Mouse (Mus musculus) hindbrain, embryonic 14.5 days (tissue): ENCODE data around the gene Acat3. TPM values are rescaled to one million over a fixed set of nuclear protein-coding genes. Genes with fewer than 3 reads are reported as not detected.
"Not testable (repeated sequence)": the region's sequence is repeated elsewhere in the genome, so short reads cannot be mapped to it uniquely, and the experiment has no call there.

ENCODE experiments used
- ATAC-seq: fragments of 200-750 bp; cut with Nextera tagmentation; 2 replicates; pipeline ENCODE4 v1.8.0; 2017; ENCODE audit warnings: moderate number of reproducible peaks, mild to moderate bottlenecking, moderate TSS enrichment, moderate library complexity; ENCODE audit not compliant: low FRiP score
- DNase-seq: peaks from one replicate; pipeline ENCODE4 v3.0.0-alpha.2; 2015; ENCODE audit warnings: low spot score
- H3K27ac ChIP-seq: fragments of 300-500 bp; sonication (generic); 2 replicates; pipeline ENCODE4 v1.5.1; 2014; ENCODE audit warnings: mild to moderate bottlenecking, moderate library complexity
- H3K27me3 ChIP-seq: fragments of 300-500 bp; sonication (generic); 2 replicates; pipeline ENCODE4 v1.6.1; 2014; ENCODE audit warnings: mild to moderate bottlenecking, low read length, mixed read lengths; ENCODE audit not compliant: control insufficient read depth, insufficient read depth
- H3K36me3 ChIP-seq: fragments of 300-500 bp; sonication (generic); replicated peaks from 2 replicates; pipeline ENCODE4 v1.6.1; 2014; ENCODE audit not compliant: control insufficient read depth, insufficient read depth
- H3K4me1 ChIP-seq: fragments of 300-500 bp; sonication (generic); replicated peaks from 2 replicates; pipeline ENCODE4 v1.6.1; 2014; ENCODE audit warnings: antibody characterized with exemption, low read length, mixed read lengths; ENCODE audit not compliant: control insufficient read depth, insufficient read depth
- H3K4me2 ChIP-seq: fragments of 300-500 bp; sonication (generic); replicated peaks from 2 replicates; pipeline ENCODE4 v1.6.1; 2014; ENCODE audit warnings: mild to moderate bottlenecking, moderate library complexity
- H3K4me3 ChIP-seq: fragments of 300-500 bp; sonication (generic); replicated peaks from 2 replicates; pipeline ENCODE4 v1.5.1; 2014; ENCODE audit warnings: mild to moderate bottlenecking, low read length
- H3K9ac ChIP-seq: fragments of 300-500 bp; sonication (generic); 2 replicates; pipeline ENCODE4 v1.6.1; 2014
- H3K9me3 ChIP-seq: fragments of 300-500 bp; sonication (generic); 2 replicates; pipeline ENCODE4 v1.6.1; 2016; ENCODE audit warnings: low read length; ENCODE audit not compliant: control insufficient read depth
- WGBS: fragments of 180-500 bp; shearing (Covaris S2); extraction: QIAGEN DNeasy Blood & Tissue Kit; methylation state at CpG from one replicate; pipeline ENCODE4 v1.1.7; 2014; 5-methylcytosine and 5-hydroxymethylcytosine counted together
- polyA plus RNA-seq: library from polyadenylated mRNA; unstranded; fragments of >200 nt; fragmentation: Nextera tagmentation; extraction: Ambion mirVana; gene quantifications from 2 replicates; pipeline ENCODE4 v1.2.1, GENCODE M21; 2014

Acat3 gene
- polyA plus RNA-seq, 1 experiment from 2014 or later: 0.52 TPM

DNA sequence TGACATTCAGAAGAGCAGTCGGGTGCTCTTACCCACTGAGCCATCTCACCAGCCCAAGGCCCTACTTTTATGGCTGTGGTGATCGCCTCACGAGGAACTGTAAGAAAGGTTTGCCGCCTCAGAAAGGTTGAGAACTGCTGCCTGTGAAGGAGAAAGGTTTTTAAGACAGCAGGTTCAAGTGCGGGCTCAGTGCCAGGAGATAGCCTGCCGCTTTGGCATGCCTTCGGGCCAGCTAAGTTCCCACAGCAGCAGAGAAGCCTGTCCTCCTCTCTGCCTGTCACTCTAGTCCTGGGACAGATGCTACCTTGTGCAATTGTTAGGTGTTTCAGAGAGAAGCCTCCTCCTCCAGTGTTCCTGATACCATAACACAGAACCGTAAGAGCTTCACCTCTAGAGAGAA is 16.3 kb upstream of the Acat3 start:
- H3K9me3 ChIP-seq: no peaks in the 10 kb centered on the region
- no peak overlapping the region for H3K4me2 ChIP-seq
- ATAC-seq (no peak), DNase-seq (no peak)
- 89% methylated on average over 8 of the region's 8 CpGs for WGBS
- H3K4me3 ChIP-seq: no peak overlapping the region
- no peak overlapping the region for H3K9ac ChIP-seq
- H3K27ac ChIP-seq: no peak overlapping the region
- H3K36me3 ChIP-seq: peaks cover 41% of the 10 kb centered on the region
- H3K4me1 ChIP-seq: peaks cover 10% of the 10 kb centered on the region
- H3K27me3 ChIP-seq: no peaks in the 10 kb centered on the region

DNA sequence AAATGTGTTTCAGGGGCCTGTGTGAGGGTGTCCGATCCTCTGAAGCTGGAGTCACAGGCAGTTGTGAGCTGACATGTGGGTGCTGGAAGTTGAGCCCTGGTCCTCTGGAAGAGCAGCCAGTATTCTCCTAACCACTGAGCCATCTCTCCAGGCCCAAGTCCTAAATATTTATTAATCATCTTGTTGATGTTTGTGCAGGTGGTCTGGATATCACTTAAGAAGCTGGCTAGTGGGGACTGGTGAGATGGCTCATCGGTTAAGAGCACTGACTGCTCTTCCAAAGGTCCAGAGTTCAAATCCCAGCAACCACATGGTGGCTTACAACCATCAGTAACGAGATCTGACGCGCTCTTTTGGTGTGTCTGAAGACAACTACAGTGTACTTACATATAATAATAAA is 9.3 kb upstream of the Acat3 start:
- H3K27me3 ChIP-seq: no peaks in the 10 kb centered on the region
- no peak overlapping the region for H3K27ac ChIP-seq
- no peak overlapping the region for H3K9ac ChIP-seq
- no peaks in the 10 kb centered on the region for H3K9me3 ChIP-seq
- DNase-seq: no peak
- no peak overlapping the region for H3K4me3 ChIP-seq
- no peak for ATAC-seq
- H3K4me2 ChIP-seq: no peak overlapping the region
- WGBS: 99% methylated on average over 5 of the region's 5 CpGs
- no peaks in the 10 kb centered on the region for H3K4me1 ChIP-seq
- H3K36me3 ChIP-seq: peaks cover 74% of the 10 kb centered on the region

- H3K4me2 ChIP-seq: no peak overlapping the region
- H3K9ac ChIP-seq: no peak overlapping the region
- H3K4me3 ChIP-seq: no peak overlapping the region
- no peak overlapping the region for H3K27ac ChIP-seq
- H3K36me3 ChIP-seq: peaks cover 55% of the 10 kb centered on the region
- 95% methylated on average over 6 of the region's 6 CpGs for WGBS
- no peak for ATAC-seq
- DNase-seq: no peak
- H3K27me3 ChIP-seq: no peaks in the 10 kb centered on the region
- H3K4me1 ChIP-seq: no peaks in the 10 kb centered on the region; the same call in 1 of the 2 replicates
- no peaks in the 10 kb centered on the region for H3K9me3 ChIP-seq
These were observed 2.2 kb upstream of the Acat3 start for GRCm38 (mm10) chr17:12942459-12943162.

DNA sequence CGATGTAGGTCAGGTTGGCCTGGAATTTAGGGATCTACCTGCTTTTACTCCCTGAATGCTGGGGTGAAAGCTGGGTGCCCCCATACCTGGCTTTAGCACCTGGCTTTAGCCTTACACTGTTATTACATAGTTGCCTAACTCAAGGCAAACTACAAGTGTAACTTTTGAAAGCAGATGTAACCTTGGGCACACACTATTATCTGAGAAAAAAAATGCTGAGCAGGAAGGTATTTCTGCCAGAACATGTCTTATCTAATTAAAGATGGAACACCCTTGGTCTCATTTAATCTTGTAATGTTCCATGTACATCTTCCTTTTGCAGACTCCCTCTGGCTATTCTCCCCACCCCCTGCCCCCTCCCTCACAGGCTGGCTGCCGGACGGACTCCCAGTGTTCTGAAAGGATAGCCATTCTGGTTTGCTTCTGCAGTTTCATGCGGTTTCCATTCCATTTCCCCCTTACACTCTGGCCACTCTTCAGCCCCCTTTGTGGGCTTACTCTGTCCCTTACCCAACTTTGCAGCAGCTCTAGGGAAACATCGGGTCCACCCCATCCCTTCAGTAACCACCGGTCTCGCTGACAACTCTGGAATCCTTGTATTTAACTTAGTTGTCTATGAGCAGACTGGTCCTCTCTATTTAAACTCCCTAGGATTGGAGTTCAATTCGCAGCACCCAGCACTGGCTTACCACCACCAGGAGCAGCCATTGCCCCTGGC is 1.3 kb upstream of the Acat3 start:
- Histone ChIP-seq H3K27ac (no peak overlapping the region), H3K9me3 (no peaks in the 10 kb centered on the region), H3K4me3 (no peak overlapping the region), H3K36me3 (peaks cover 50% of the 10 kb centered on the region), H3K4me2 (no peak overlapping the region), H3K9ac (no peak overlapping the region), H3K27me3 (no peaks in the 10 kb centered on the region), H3K4me1 (no peaks in the 10 kb centered on the region; the same call in 1 of the 2 replicates)
- ATAC-seq (no peak), DNase-seq (no peak)
- 80% methylated on average over 8 of the region's 8 CpGs for WGBS

GRCm38 (mm10) chr17:12939377-12940148 is 837 bp downstream of the Acat3 start:
- H3K27ac ChIP-seq, H3K9ac ChIP-seq, DNase-seq, H3K27me3 ChIP-seq, H3K4me1 ChIP-seq, H3K9me3 ChIP-seq: not testable (repeated sequence)
- WGBS: 38% methylated on average over 2 of the region's 12 CpGs
- H3K4me2 ChIP-seq: peak overlapping the region; percentile 43
- peaks cover 29% of the 10 kb centered on the region for H3K36me3 ChIP-seq
- peak; percentile 60; the same call in 1 of the 2 replicates for ATAC-seq
- 0 out of 2 replicates have a peak overlapping the region, but pooled peaks have one; percentile 5 for H3K4me3 ChIP-seq

GRCm38 (mm10) chr17:12938077-12938476 is 2.3 kb downstream of the Acat3 start:
- ATAC-seq: no peak
- Histone ChIP-seq H3K36me3 (peaks cover 15% of the 10 kb centered on the region), H3K9me3 (no peaks in the 10 kb centered on the region), H3K4me2 (no peak overlapping the region), H3K4me1 (no peaks in the 10 kb centered on the region; the same call in 1 of the 2 replicates), H3K27me3 (no peaks in the 10 kb centered on the region), H3K4me3 (no peak overlapping the region), H3K27ac (no peak overlapping the region), H3K9ac (no peak overlapping the region)
- 39% methylated on average over 2 of the region's 2 CpGs for WGBS
- no peak for DNase-seq

DNA sequence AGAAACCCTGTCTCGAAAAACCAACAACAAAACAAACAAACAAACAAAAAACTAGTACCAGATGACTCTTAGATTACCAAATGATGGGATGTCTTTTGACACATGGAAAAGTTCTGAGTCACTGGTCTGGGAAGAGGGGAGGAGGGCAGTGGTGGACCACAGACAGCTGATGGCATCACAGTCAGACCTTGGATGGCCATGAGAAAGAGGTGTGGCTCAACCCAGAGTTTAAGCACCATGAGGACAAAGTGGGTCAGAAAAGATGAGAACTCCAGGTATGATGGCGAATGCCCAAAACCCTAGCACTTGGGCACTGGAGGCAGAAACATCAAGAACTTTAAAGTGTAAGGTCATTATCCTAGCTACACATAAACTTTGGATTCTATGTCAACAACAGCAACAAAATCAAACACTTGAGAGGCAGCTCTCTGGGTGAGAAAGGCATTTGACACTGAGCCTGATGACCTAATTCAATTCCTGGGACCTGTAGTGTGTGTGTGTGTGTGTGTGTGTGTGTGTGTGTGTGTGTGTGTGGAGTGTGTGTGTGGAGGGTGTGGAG is 2.9 kb downstream of the Acat3 start:
- Histone ChIP-seq H3K36me3 (peaks cover 9% of the 10 kb centered on the region; the same call in 1 of the 2 replicates), H3K4me1 (no peaks in the 10 kb centered on the region; the same call in 1 of the 2 replicates), H3K4me2 (no peak overlapping the region), H3K27me3 (no peaks in the 10 kb centered on the region), H3K4me3 (no peak overlapping the region), H3K9ac (no peak overlapping the region), H3K27ac (no peak overlapping the region), H3K9me3 (no peaks in the 10 kb centered on the region)
- 81% methylated on average over 2 of the region's 2 CpGs for WGBS
- DNase-seq: no peak
- no peak for ATAC-seq

GRCm38 (mm10) chr17:12935719-12936118 is 4.7 kb downstream of the Acat3 start:
- Histone ChIP-seq H3K36me3 (no peaks in the 10 kb centered on the region), H3K4me3 (no peak overlapping the region), H3K27me3 (no peaks in the 10 kb centered on the region), H3K9ac (no peak overlapping the region), H3K27ac (no peak overlapping the region), H3K4me1 (no peaks in the 10 kb centered on the region; the same call in 1 of the 2 replicates), H3K4me2 (no peak overlapping the region), H3K9me3 (no peaks in the 10 kb centered on the region)
- ATAC-seq: no peak
- 72% methylated on average over 4 of the region's 4 CpGs for WGBS
- no peak for DNase-seq

- not testable (repeated sequence) for ATAC-seq, H3K27ac ChIP-seq, H3K9me3 ChIP-seq, H3K4me2 ChIP-seq, DNase-seq, H3K4me3 ChIP-seq, H3K4me1 ChIP-seq, H3K36me3 ChIP-seq, H3K9ac ChIP-seq, H3K27me3 ChIP-seq
- 92% methylated on average over 5 of the region's 5 CpGs for WGBS
These were observed 8.8 kb downstream of the Acat3 start for GRCm38 (mm10) chr17:12931576-12931975.
